Mouse (Mus musculus): ENCODE results near the gene Ube2e2.
"Not testable (repeated sequence)": the region's sequence is repeated elsewhere in the genome, so short reads cannot be mapped to it uniquely, and the experiment has no call there.

Gene Ube2e2

GRCm38 (mm10) chr14:18637739-18638138 is 256.3 kb downstream of the Ube2e2 start:
- DNase-seq (ENCODE audit: low read depth, low spot score): no peak

- DNase-seq (ENCODE audit: low read depth, low spot score): no peak
Observed at GRCm38 (mm10) chr14:18628170-18628569, 265.9 kb downstream of the Ube2e2 start.

GRCm38 (mm10) chr14:18618603-18619002 is 275.5 kb downstream of the Ube2e2 start:
- DNase-seq (ENCODE audit: low read depth, low spot score): no peak

- no peak for DNase-seq (ENCODE audit: low read depth, low spot score)
Observed at GRCm38 (mm10) chr14:18601927-18602326, 292.1 kb downstream of the Ube2e2 start.

GRCm38 (mm10) chr14:18586239-18587034 is 307.6 kb downstream of the Ube2e2 start:
- no peak for DNase-seq (ENCODE audit: low read depth, low spot score)

- no peak for DNase-seq (ENCODE audit: low read depth, low spot score)
Observed at GRCm38 (mm10) chr14:18581735-18582134, 312.3 kb downstream of the Ube2e2 start.

- DNase-seq (ENCODE audit: low read depth, low spot score): no peak
Observed at GRCm38 (mm10) chr14:18574756-18575155, 319.3 kb downstream of the Ube2e2 start.

- DNase-seq (ENCODE audit: low read depth, low spot score): no peak
Observed at GRCm38 (mm10) chr14:18574130-18574721, 319.8 kb downstream of the Ube2e2 start.

GRCm38 (mm10) chr14:18573286-18573956 is 320.6 kb downstream of the Ube2e2 start:
- no peak for DNase-seq (ENCODE audit: low read depth, low spot score)

- no peak for DNase-seq (ENCODE audit: low read depth, low spot score)
Observed at GRCm38 (mm10) chr14:18572852-18573251, 321.2 kb downstream of the Ube2e2 start.

GRCm38 (mm10) chr14:18569615-18570014 is 324.5 kb downstream of the Ube2e2 start:
- no peak for DNase-seq (ENCODE audit: low read depth, low spot score)

GRCm38 (mm10) chr14:18564999-18565398 is 329.1 kb downstream of the Ube2e2 start:
- not testable (repeated sequence) for DNase-seq (ENCODE audit: low read depth, low spot score)

- DNase-seq (ENCODE audit: low read depth, low spot score): no peak
Observed at GRCm38 (mm10) chr14:18555287-18555686, 338.8 kb downstream of the Ube2e2 start.

- DNase-seq (ENCODE audit: low read depth, low spot score): no peak
Observed at GRCm38 (mm10) chr14:18554627-18554988, 339.5 kb downstream of the Ube2e2 start.

GRCm38 (mm10) chr14:18553987-18554626 is 340.0 kb downstream of the Ube2e2 start:
- no peak for DNase-seq (ENCODE audit: low read depth, low spot score)

GRCm38 (mm10) chr14:18547541-18547940 is 346.5 kb downstream of the Ube2e2 start:
- DNase-seq (ENCODE audit: low read depth, low spot score): no peak

- DNase-seq (ENCODE audit: low read depth, low spot score): not testable (repeated sequence)
Observed at GRCm38 (mm10) chr14:18539092-18539491, 355.0 kb downstream of the Ube2e2 start.

GRCm38 (mm10) chr14:18530899-18531298 is 363.2 kb downstream of the Ube2e2 start:
- no peak for DNase-seq (ENCODE audit: low read depth, low spot score)

GRCm38 (mm10) chr14:18530496-18530895 is 363.6 kb downstream of the Ube2e2 start:
- no peak for DNase-seq (ENCODE audit: low read depth, low spot score)

All from embryo, embryonic 11.5 days (tissue).